In genomic region chr11:69795983-69796435, GRCm38 (mm10) we compare ENCODE assay signal across 9 mouse cellular contexts. TPM values are rescaled to one million over a fixed set of nuclear protein-coding genes. Genes with fewer than 3 reads are reported as not detected.
DNase-seq lines count a peak whose midpoint lies in the region; ATAC-seq and TF ChIP-seq lines count a peak whose summit lies in the region.
"Had no signal": no experiment of that assay in that cellular context is flagged by ENCODE, and none has a peak within 500 bp of the region (broad histone marks: within the 10 kb centered on the region; RNA-seq: fewer than 3 reads in every experiment).

No protein-coding gene starts in this region.

- H3K9ac ChIP-seq in hindbrain, embryonic 11.5 days (ENCODE audit: low read depth, low read length), result 0 out of 2 replicates have a peak overlapping the region, but pooled peaks have one; percentile 4
- H3K9ac ChIP-seq in midbrain, embryonic 13.5 days (replicated peaks), result peak overlapping the region; percentile 49; the same call in 1 of the 2 replicates

- H3K9me3 ChIP-seq in hindbrain, embryonic 11.5 days (ENCODE audit: control insufficient read depth, low read length), result no peaks in the 10 kb centered on the region
- no peaks in the 10 kb centered on the region for H3K9me3 ChIP-seq in midbrain, embryonic 13.5 days

- H3K4me3 ChIP-seq in hindbrain, embryonic 11.5 days (ENCODE audit: low read depth, low read length), result peak overlapping the region; percentile 33
- H3K4me3 ChIP-seq in midbrain, embryonic 13.5 days (replicated peaks), result peak overlapping the region; percentile 43

- no peak for TF ChIP-seq POLR2A in brain, embryonic 14.5 days (IDR thresholded peaks at IDR 0.05; ENCODE audit: borderline replicate concordance, extremely low read depth, insufficient read depth, insufficient read length, poor library complexity, severe bottlenecking)

- H3K4me2 ChIP-seq in hindbrain, embryonic 11.5 days (replicated peaks; ENCODE audit: low read depth, low read length), result peak overlapping the region; percentile 83
- H3K4me2 ChIP-seq in midbrain, embryonic 13.5 days (replicated peaks), result peak overlapping the region; percentile 73

- no peak for TF ChIP-seq CTCF in brain, embryonic 14.5 days (IDR thresholded peaks at IDR 0.05; ENCODE audit: borderline replicate concordance, extremely low read depth, insufficient read depth, insufficient read length)

- no peak for ATAC-seq in hindbrain, embryonic 11.5 days (ENCODE audit: low FRiP score)
- ATAC-seq in midbrain, embryonic 13.5 days, result no peak

- H3K27me3 ChIP-seq in hindbrain, embryonic 11.5 days (ENCODE audit: control insufficient read depth, insufficient read depth, low read length), result peaks cover 11% of the 10 kb centered on the region
- H3K27me3 ChIP-seq in midbrain, embryonic 13.5 days, result peaks cover 44% of the 10 kb centered on the region

- intact Hi-C loops in left cerebral cortex, postnatal 25 days (cut with DNase I), result no loop called here

- 2% methylated on average over 13 of the region's 13 CpGs for WGBS in hindbrain, embryonic 11.5 days
- WGBS in midbrain, embryonic 13.5 days, result 2% methylated on average over 13 of the region's 13 CpGs

- no peak overlapping the region for H3K27ac ChIP-seq in hindbrain, embryonic 11.5 days (ENCODE audit: low read depth, low read length)
- H3K27ac ChIP-seq in midbrain, embryonic 13.5 days, result no peak overlapping the region

- peak; percentile 34 for DNase-seq in kidney, adult 9 months
- no peak for DNase-seq in kidney, adult 11 months
- peak; percentile 17 for DNase-seq in brain, embryonic 14.5 days (ENCODE audit: low read depth)
- DNase-seq in hindbrain, embryonic 11.5 days (ENCODE audit: low spot score), result no peak
- no peak for DNase-seq in cerebellum, postnatal 36 days
- DNase-seq in left cerebral cortex, postnatal 25 days (ENCODE audit: low spot score in 2 of 2), result no peak
- no peak for DNase-seq in layer of hippocampus, adult 18-20 months (ENCODE audit: low spot score in 2 of 2)

- peaks cover 6% of the 10 kb centered on the region; the same call in 1 of the 2 replicates for H3K4me1 ChIP-seq in hindbrain, embryonic 11.5 days (replicated peaks; ENCODE audit: control insufficient read depth, insufficient read depth, low read length)
- peaks cover 29% of the 10 kb centered on the region for H3K4me1 ChIP-seq in midbrain, embryonic 13.5 days (replicated peaks)

- H3K36me3 ChIP-seq in hindbrain, embryonic 11.5 days (ENCODE audit: control insufficient read depth, insufficient read depth, low read length), result no peaks in the 10 kb centered on the region
- H3K36me3 ChIP-seq in midbrain, embryonic 13.5 days, result no peaks in the 10 kb centered on the region

RNA-seq across cellular contexts. Expression of gene Chrnb1, which starts 0.3 kb away (rescaled TPM):
- polyA plus RNA-seq in brain, embryonic 14.5 days (2012; rRNA removed), result 3.0 and 4.2 TPM in 2 replicates
- 1.2 and 1.5 TPM in 2 replicates for polyA plus RNA-seq in hindbrain, embryonic 11.5 days (2014; fragmentation: Nextera tagmentation; extraction: Ambion mirVana)
- 0.83 and 0.85 TPM in 2 replicates for polyA plus RNA-seq in midbrain, embryonic 13.5 days (2015; fragmentation: Nextera tagmentation; extraction: Ambion mirVana)
- total RNA-seq in left cerebral cortex, postnatal 25 days (2021), result 1 to 10 TPM; 1.3 to 2.0 TPM
- 1 to 10 TPM in 1 of 2 experiments, under 1 TPM in 1; 0.52 to 1.0 TPM for total RNA-seq in layer of hippocampus, adult 18-20 months (2021)

RNA-seq across cellular contexts. Expression of gene Fgf11, which starts 5.6 kb away (rescaled TPM):
- 20.4 and 20.9 TPM in 2 replicates for polyA plus RNA-seq in brain, embryonic 14.5 days (2012; rRNA removed)
- 2.2 and 2.8 TPM in 2 replicates for polyA plus RNA-seq in hindbrain, embryonic 11.5 days (2014; fragmentation: Nextera tagmentation; extraction: Ambion mirVana)
- polyA plus RNA-seq in midbrain, embryonic 13.5 days (2015; fragmentation: Nextera tagmentation; extraction: Ambion mirVana), result 3.4 and 4.4 TPM in 2 replicates
- total RNA-seq in left cerebral cortex, postnatal 25 days (2021), result 10 to 100 TPM; 14.9 to 17.2 TPM
- total RNA-seq in layer of hippocampus, adult 18-20 months (2021), result 10 to 100 TPM; 27.4 to 27.6 TPM

RNA-seq across cellular contexts. Expression of gene Tmem102, which starts 9.4 kb away (rescaled TPM):
- 0.30 and 0.36 TPM in 2 replicates for polyA plus RNA-seq in brain, embryonic 14.5 days (2012; rRNA removed)
- 0.83 and 0.93 TPM in 2 replicates for polyA plus RNA-seq in hindbrain, embryonic 11.5 days (2014; fragmentation: Nextera tagmentation; extraction: Ambion mirVana)
- 0.44 and 0.52 TPM in 2 replicates for polyA plus RNA-seq in midbrain, embryonic 13.5 days (2015; fragmentation: Nextera tagmentation; extraction: Ambion mirVana)
- total RNA-seq in left cerebral cortex, postnatal 25 days (2021), result not detected
- not detected for total RNA-seq in layer of hippocampus, adult 18-20 months (2021)
- total RNA-seq: layer of hippocampus, postnatal 10 days had no signal

RNA-seq across cellular contexts. Expression of gene Gm39566, which starts 19.1 kb away (rescaled TPM):
- not detected in 2 replicates for polyA plus RNA-seq in brain, embryonic 14.5 days (2012; rRNA removed)
- not detected in 2 replicates for polyA plus RNA-seq in hindbrain, embryonic 11.5 days (2014; fragmentation: Nextera tagmentation; extraction: Ambion mirVana)
- not detected in 2 replicates for polyA plus RNA-seq in midbrain, embryonic 13.5 days (2015; fragmentation: Nextera tagmentation; extraction: Ambion mirVana)
- total RNA-seq in left cerebral cortex, postnatal 25 days (2021), result not detected
- not detected for total RNA-seq in layer of hippocampus, adult 18-20 months (2021)
- total RNA-seq: layer of hippocampus, postnatal 10 days had no signal

RNA-seq across cellular contexts. Expression of gene Spem2, which starts 22.3 kb away (rescaled TPM):
- not detected in 2 replicates for polyA plus RNA-seq in brain, embryonic 14.5 days (2012; rRNA removed)
- polyA plus RNA-seq in hindbrain, embryonic 11.5 days (2014; fragmentation: Nextera tagmentation; extraction: Ambion mirVana), result not detected in 2 replicates
- not detected in 2 replicates for polyA plus RNA-seq in midbrain, embryonic 13.5 days (2015; fragmentation: Nextera tagmentation; extraction: Ambion mirVana)
- total RNA-seq in left cerebral cortex, postnatal 25 days (2021), result not detected
- total RNA-seq in layer of hippocampus, adult 18-20 months (2021), result not detected
- total RNA-seq: layer of hippocampus, postnatal 10 days had no signal

Comparison
In these comparisons a context has a peak if more than half of its experiments do, and no peak if none do; other contexts are left out.
1. DNase-seq: peak in kidney, adult 9 months (single experiment) and brain, embryonic 14.5 days (single experiment); none in kidney, adult 11 months (single experiment), hindbrain, embryonic 11.5 days (single experiment), cerebellum, postnatal 36 days (0 of 2), left cerebral cortex, postnatal 25 days (0 of 2) and layer of hippocampus, adult 18-20 months (0 of 2).